Mouse (Mus musculus) G1E (cell line): ENCODE measurements at regions not wholly inside any gene's neighbourhood (a gene's known extent, or its start where the extent isn't known, plus 50 kb on each side); places are given as distances from the start of the nearest gene placed in this dataset.

Source experiments
- CTCF ChIP-seq: IDR thresholded peaks from 2 replicates; pipeline ENCODE4 v1.5.1; 2012; ENCODE audit warnings: low read depth, low read length, inconsistent platforms, mixed read lengths
- GATA1 ChIP-seq: IDR thresholded peaks from 2 replicates; pipeline ENCODE4 v1.6.1; 2012; ENCODE audit warnings: borderline replicate concordance, low read length, inconsistent platforms, mixed read lengths

DNA sequence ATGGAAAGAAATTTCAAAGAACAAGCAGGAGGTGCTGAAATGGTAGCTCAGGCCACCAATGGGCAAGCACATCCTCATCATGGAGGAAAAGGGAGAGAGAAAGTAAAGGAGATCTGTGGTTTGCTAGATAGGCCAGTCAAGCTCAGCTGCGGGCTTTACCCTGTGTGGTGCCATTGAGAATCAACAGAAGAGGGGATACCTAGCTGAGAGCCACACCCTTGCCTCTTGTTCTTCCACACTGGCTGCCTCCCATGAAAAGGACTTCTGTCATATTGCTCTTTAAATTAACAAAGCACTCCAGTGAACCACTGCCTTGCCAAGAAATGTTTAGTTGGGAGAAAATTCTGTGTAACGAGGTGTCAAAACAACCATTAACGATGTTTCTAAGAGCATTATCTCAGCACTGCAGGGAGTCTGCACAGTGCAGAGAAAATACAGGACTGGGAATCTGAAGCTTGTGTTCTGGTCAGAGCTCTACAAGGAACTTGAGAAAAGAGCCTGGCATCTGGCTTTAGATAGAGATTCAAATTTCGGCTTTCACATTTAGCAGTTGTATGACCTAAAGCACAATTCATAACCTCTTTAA, 510.7 kb upstream of the Tle4 start:
- TF ChIP-seq CTCF, result no peak
- TF ChIP-seq GATA1, result no peak
